Mouse (Mus musculus): Measurements from ENCODE around the gene Phlpp1. TPM values are rescaled to one million over a fixed set of nuclear protein-coding genes. Genes with fewer than 3 reads are reported as not detected.

The Phlpp1 gene
- polyA plus RNA-seq, 1 experiment = 2.6 TPM

DNA sequence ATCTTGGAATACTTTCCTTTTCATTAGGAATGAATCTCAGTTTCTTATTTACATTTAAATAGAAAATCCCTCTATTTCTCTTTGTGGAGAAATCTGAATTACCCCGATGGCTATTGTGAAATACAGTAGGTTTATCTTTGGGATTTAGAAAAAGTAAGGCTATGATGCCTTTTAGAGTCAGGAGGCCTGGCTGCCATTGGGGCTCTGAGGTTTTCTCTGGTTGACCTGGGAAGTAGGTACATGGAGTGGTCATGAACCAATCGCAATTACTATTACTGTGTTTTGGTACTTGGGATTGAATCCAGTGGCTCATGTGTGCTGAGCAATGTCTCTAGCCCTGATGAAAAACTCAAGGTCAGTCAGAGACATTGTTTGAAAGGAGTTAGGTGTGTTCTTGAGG is 12.1 kb downstream of the Phlpp1 start:
- H3K27ac ChIP-seq (ENCODE audit: control insufficient read depth, insufficient read depth, low read depth, low read length, poor library complexity) = no peak overlapping the region
- no peak overlapping the region for H3K4me3 ChIP-seq (replicated peaks; ENCODE audit: control insufficient read depth, low read depth, low read length)
- 83% methylated on average over 2 of the region's 2 CpGs for WGBS
- no peaks in the 10 kb centered on the region for H3K4me1 ChIP-seq (ENCODE audit: control insufficient read depth, insufficient read depth, low read length)
- no peak for TF ChIP-seq CTCF (IDR thresholded peaks at IDR 0.05; ENCODE audit: control insufficient read depth, insufficient read depth, low read length)
- TF ChIP-seq POLR2A (IDR thresholded peaks at IDR 0.05; ENCODE audit: borderline replicate concordance, control insufficient read depth, low read depth, low read length) = no peak

DNA sequence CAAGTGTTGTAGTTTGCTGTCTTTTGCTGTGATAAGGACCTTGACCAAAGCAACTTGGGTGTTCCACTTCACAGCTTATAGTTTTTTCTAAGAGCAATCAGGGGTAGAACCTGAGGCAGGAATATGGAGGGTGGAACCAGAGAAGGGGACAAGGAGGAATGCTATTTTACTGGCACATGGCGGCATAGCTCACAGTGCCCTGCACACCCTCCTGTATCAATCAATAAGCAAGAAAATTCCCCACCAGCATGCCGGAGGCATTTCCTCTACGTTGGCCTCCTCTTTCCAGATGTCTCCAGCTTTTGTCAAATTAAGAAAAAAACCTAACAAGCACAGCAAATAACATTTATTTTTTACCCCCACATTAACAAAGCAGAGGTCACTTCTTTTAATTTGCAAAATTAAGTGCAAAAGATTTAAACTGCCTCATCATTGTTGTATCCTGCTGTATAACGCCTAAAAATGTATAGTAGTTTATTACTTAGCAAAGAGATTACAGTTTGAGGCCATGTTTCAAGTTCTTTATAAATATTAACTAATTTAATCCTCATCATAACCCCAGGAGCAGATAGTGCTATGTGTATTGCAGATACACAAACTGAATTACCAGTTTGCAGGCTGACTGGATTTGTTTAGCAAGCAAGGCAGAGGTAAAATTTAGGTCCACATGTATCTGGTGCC is 13.4 kb downstream of the Phlpp1 start:
- 84% methylated on average over 4 of the region's 4 CpGs for WGBS
- no peak overlapping the region for H3K4me3 ChIP-seq (replicated peaks; ENCODE audit: control insufficient read depth, low read depth, low read length)
- no peak for TF ChIP-seq CTCF (IDR thresholded peaks at IDR 0.05; ENCODE audit: control insufficient read depth, insufficient read depth, low read length)
- no peak for TF ChIP-seq POLR2A (IDR thresholded peaks at IDR 0.05; ENCODE audit: borderline replicate concordance, control insufficient read depth, low read depth, low read length)
- no peaks in the 10 kb centered on the region for H3K4me1 ChIP-seq (ENCODE audit: control insufficient read depth, insufficient read depth, low read length)
- H3K27ac ChIP-seq (ENCODE audit: control insufficient read depth, insufficient read depth, low read depth, low read length, poor library complexity) = no peak overlapping the region

GRCm38 (mm10) chr1:106185461-106185924 is 13.9 kb downstream of the Phlpp1 start:
- Histone ChIP-seq H3K27ac (ENCODE audit: control insufficient read depth, insufficient read depth, low read depth, low read length, poor library complexity) (no peak overlapping the region), H3K4me1 (ENCODE audit: control insufficient read depth, insufficient read depth, low read length) (no peaks in the 10 kb centered on the region), H3K4me3 (replicated peaks; ENCODE audit: control insufficient read depth, low read depth, low read length) (no peak overlapping the region)
- no peak for TF ChIP-seq POLR2A (IDR thresholded peaks at IDR 0.05; ENCODE audit: borderline replicate concordance, control insufficient read depth, low read depth, low read length)
- no peak for TF ChIP-seq CTCF (IDR thresholded peaks at IDR 0.05; ENCODE audit: control insufficient read depth, insufficient read depth, low read length)
- 66% methylated on average over 2 of the region's 2 CpGs for WGBS

- no peak overlapping the region for H3K27ac ChIP-seq (ENCODE audit: control insufficient read depth, insufficient read depth, low read depth, low read length, poor library complexity)
- no peak overlapping the region for H3K4me3 ChIP-seq (replicated peaks; ENCODE audit: control insufficient read depth, low read depth, low read length)
- 70% methylated on average over 2 of the region's 2 CpGs for WGBS
- TF ChIP-seq POLR2A (IDR thresholded peaks at IDR 0.05; ENCODE audit: borderline replicate concordance, control insufficient read depth, low read depth, low read length) = no peak
- TF ChIP-seq CTCF (IDR thresholded peaks at IDR 0.05; ENCODE audit: control insufficient read depth, insufficient read depth, low read length) = no peak
- no peaks in the 10 kb centered on the region for H3K4me1 ChIP-seq (ENCODE audit: control insufficient read depth, insufficient read depth, low read length)
Observed at GRCm38 (mm10) chr1:106186062-106186461, 14.5 kb downstream of the Phlpp1 start.

DNA sequence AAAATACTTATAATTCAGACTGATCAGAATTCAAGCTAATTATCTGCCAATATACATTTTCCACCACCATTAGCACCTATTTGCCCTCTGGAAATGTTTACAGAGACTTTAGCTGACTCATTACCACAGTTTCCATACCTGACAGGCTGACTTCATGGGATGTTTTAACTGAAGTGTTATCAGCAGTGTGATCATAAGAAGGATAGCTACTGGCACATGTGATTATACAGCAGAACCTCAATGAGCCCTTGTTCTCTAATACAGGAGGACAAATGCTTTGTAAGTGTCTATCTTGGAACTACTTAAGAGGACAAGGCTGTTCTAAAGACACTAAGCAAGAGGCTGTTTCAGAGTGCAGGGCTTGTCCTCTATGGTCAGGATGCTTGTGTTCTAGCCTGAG is 15.9 kb downstream of the Phlpp1 start:
- Histone ChIP-seq H3K4me3 (replicated peaks; ENCODE audit: control insufficient read depth, low read depth, low read length) (no peak overlapping the region), H3K4me1 (ENCODE audit: control insufficient read depth, insufficient read depth, low read length) (no peaks in the 10 kb centered on the region), H3K27ac (ENCODE audit: control insufficient read depth, insufficient read depth, low read depth, low read length, poor library complexity) (no peak overlapping the region)
- TF ChIP-seq CTCF (IDR thresholded peaks at IDR 0.05; ENCODE audit: control insufficient read depth, insufficient read depth, low read length) = no peak
- TF ChIP-seq POLR2A (IDR thresholded peaks at IDR 0.05; ENCODE audit: borderline replicate concordance, control insufficient read depth, low read depth, low read length) = no peak

DNA sequence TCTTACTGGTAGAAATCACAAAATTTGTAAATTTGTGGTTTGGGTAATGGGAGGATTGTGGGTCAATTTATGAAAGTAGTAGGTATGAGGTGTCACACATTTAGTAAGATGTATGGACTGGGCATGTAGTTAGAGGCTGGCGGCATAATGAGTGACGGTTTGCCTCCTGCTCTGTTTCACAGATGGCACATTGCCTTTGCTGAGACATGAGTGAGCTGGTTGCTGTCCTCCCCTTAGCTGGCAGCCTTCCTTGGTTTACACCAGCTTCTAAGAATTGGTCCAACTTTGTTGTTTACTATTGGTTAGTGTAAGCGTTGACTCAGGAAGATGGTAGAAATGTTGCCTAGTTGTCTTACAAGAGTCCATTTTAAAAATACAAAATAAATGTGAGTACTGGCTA is 17.2 kb downstream of the Phlpp1 start:
- H3K4me3 ChIP-seq (replicated peaks; ENCODE audit: control insufficient read depth, low read depth, low read length) = no peak overlapping the region
- TF ChIP-seq CTCF (IDR thresholded peaks at IDR 0.05; ENCODE audit: control insufficient read depth, insufficient read depth, low read length) = no peak
- TF ChIP-seq POLR2A (IDR thresholded peaks at IDR 0.05; ENCODE audit: borderline replicate concordance, control insufficient read depth, low read depth, low read length) = no peak
- 84% methylated on average over 3 of the region's 3 CpGs for WGBS

DNA sequence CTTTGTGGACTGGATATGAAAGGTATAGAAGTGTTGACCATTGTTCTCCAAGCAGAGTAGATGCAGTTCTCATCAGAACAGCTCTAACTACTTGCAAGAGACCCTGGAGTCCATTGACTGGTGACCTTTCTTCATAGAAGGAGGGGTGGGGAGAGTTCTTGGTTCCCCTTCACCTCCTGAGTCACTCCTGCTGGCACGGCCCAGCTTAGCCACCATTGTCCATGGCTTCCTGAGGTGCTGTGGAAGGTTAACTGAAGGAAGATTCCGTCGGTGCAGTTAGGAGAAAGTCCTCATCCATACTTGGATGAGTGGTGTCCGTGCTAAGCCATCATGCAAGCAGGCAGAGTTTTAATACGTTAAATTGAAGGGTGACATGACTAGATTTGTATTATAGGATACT is 17.8 kb downstream of the Phlpp1 start:
- no peak overlapping the region for H3K27ac ChIP-seq (ENCODE audit: control insufficient read depth, insufficient read depth, low read depth, low read length, poor library complexity)
- 79% methylated on average over 5 of the region's 5 CpGs for WGBS
- no peak overlapping the region for H3K4me3 ChIP-seq (replicated peaks; ENCODE audit: control insufficient read depth, low read depth, low read length)
- TF ChIP-seq CTCF (IDR thresholded peaks at IDR 0.05; ENCODE audit: control insufficient read depth, insufficient read depth, low read length) (no peak), POLR2A (IDR thresholded peaks at IDR 0.05; ENCODE audit: borderline replicate concordance, control insufficient read depth, low read depth, low read length) (no peak)
- H3K4me1 ChIP-seq (ENCODE audit: control insufficient read depth, insufficient read depth, low read length) = no peaks in the 10 kb centered on the region

More for the DNA sequence above, 17.2 kb downstream of the Phlpp1 start:
- Histone ChIP-seq H3K4me1 (ENCODE audit: control insufficient read depth, insufficient read depth, low read length) (no peaks in the 10 kb centered on the region), H3K27ac (ENCODE audit: control insufficient read depth, insufficient read depth, low read depth, low read length, poor library complexity) (no peak overlapping the region)

DNA sequence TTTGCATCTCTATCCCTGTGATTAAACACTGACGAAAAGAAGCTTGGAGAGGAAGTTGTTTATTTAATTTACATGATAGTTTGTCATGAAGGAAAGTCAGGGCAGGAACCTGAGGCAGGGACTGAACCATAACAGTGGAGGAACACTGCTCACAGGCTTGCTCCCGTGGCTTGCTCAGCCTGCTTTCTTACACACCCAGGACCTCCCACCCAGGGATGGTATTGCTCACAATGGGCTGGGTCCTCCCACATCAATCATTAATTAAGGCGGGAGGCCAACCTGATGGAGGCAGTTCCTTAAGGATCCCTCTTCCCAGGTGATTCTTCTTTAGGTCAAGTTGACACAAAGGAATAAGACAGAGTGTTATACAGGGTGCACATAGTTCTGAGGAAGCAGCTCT is 19.1 kb downstream of the Phlpp1 start:
- Histone ChIP-seq H3K4me1 (ENCODE audit: control insufficient read depth, insufficient read depth, low read length) (no peaks in the 10 kb centered on the region), H3K27ac (ENCODE audit: control insufficient read depth, insufficient read depth, low read depth, low read length, poor library complexity) (no peak overlapping the region), H3K4me3 (replicated peaks; ENCODE audit: control insufficient read depth, low read depth, low read length) (no peak overlapping the region)
- TF ChIP-seq CTCF (IDR thresholded peaks at IDR 0.05; ENCODE audit: control insufficient read depth, insufficient read depth, low read length) = no peak
- TF ChIP-seq POLR2A (IDR thresholded peaks at IDR 0.05; ENCODE audit: borderline replicate concordance, control insufficient read depth, low read depth, low read length) = no peak
- 82% methylated on average over 3 of the region's 3 CpGs for WGBS

- H3K27ac ChIP-seq (ENCODE audit: control insufficient read depth, insufficient read depth, low read depth, low read length, poor library complexity) = no peak overlapping the region
- no peaks in the 10 kb centered on the region for H3K4me1 ChIP-seq (ENCODE audit: control insufficient read depth, insufficient read depth, low read length)
- TF ChIP-seq CTCF (IDR thresholded peaks at IDR 0.05; ENCODE audit: control insufficient read depth, insufficient read depth, low read length) (no peak), POLR2A (IDR thresholded peaks at IDR 0.05; ENCODE audit: borderline replicate concordance, control insufficient read depth, low read depth, low read length) (no peak)
- WGBS = 86% methylated on average over 8 of the region's 8 CpGs
- no peak overlapping the region for H3K4me3 ChIP-seq (replicated peaks; ENCODE audit: control insufficient read depth, low read depth, low read length)
Observed at GRCm38 (mm10) chr1:106191885-106192284, 20.3 kb downstream of the Phlpp1 start.
